Mouse (Mus musculus): ENCODE measurements around the gene Tshz2. TPM values are rescaled to one million over a fixed set of nuclear protein-coding genes. Genes with fewer than 3 reads are reported as not detected.

Tshz2 gene
- polyA plus RNA-seq, 1 experiment from 2014 or later, result 22.8 TPM

- H3K36me3 ChIP-seq (ENCODE audit: control insufficient read depth, insufficient read depth, low read length), result no peaks in the 10 kb centered on the region
- WGBS, result 76% methylated on average over 7 of the region's 7 CpGs
- peaks cover 7% of the 10 kb centered on the region; the same call in 1 of the 2 replicates for H3K4me1 ChIP-seq (ENCODE audit: control insufficient read depth, insufficient read depth, low read length)
- H3K4me2 ChIP-seq (ENCODE audit: low read length), result no peak overlapping the region
- no peaks in the 10 kb centered on the region for H3K27me3 ChIP-seq (ENCODE audit: control insufficient read depth, insufficient read depth, low read depth, low read length)
- no peak overlapping the region for H3K4me3 ChIP-seq (ENCODE audit: low read depth, low read length)
- H3K9ac ChIP-seq (ENCODE audit: low read depth, low read length), result no peak overlapping the region
- no peak overlapping the region for H3K27ac ChIP-seq (ENCODE audit: low read length)
- no peaks in the 10 kb centered on the region for H3K9me3 ChIP-seq (replicated peaks; ENCODE audit: control insufficient read depth, low read length, poor library complexity, severe bottlenecking)
- ATAC-seq, result no peak
These were observed 385.1 kb downstream of the Tshz2 start for GRCm38 (mm10) chr2:170017926-170018325.

GRCm38 (mm10) chr2:170022953-170023352 lies 390.1 kb downstream of the Tshz2 start:
- Histone ChIP-seq H3K4me1 (ENCODE audit: control insufficient read depth, insufficient read depth, low read length) (peaks cover 7% of the 10 kb centered on the region; the same call in 1 of the 2 replicates), H3K27ac (ENCODE audit: low read length) (no peak overlapping the region), H3K4me3 (ENCODE audit: low read depth, low read length) (no peak overlapping the region), H3K9ac (ENCODE audit: low read depth, low read length) (no peak overlapping the region), H3K4me2 (ENCODE audit: low read length) (no peak overlapping the region), H3K9me3 (replicated peaks; ENCODE audit: control insufficient read depth, low read length, poor library complexity, severe bottlenecking) (no peaks in the 10 kb centered on the region), H3K27me3 (ENCODE audit: control insufficient read depth, insufficient read depth, low read depth, low read length) (no peaks in the 10 kb centered on the region), H3K36me3 (ENCODE audit: control insufficient read depth, insufficient read depth, low read length) (no peaks in the 10 kb centered on the region)
- WGBS, result 72% methylated on average over 5 of the region's 5 CpGs
- peak; percentile 36; the same call in 1 of the 2 replicates for ATAC-seq

- Histone ChIP-seq H3K27me3 (ENCODE audit: control insufficient read depth, insufficient read depth, low read depth, low read length) (no peaks in the 10 kb centered on the region), H3K4me1 (ENCODE audit: control insufficient read depth, insufficient read depth, low read length) (peaks cover 11% of the 10 kb centered on the region), H3K27ac (ENCODE audit: low read length) (peak overlapping the region; percentile 26; the same call in 1 of the 2 replicates), H3K9me3 (replicated peaks; ENCODE audit: control insufficient read depth, low read length, poor library complexity, severe bottlenecking) (no peaks in the 10 kb centered on the region), H3K9ac (ENCODE audit: low read depth, low read length) (no peak overlapping the region), H3K36me3 (ENCODE audit: control insufficient read depth, insufficient read depth, low read length) (no peaks in the 10 kb centered on the region), H3K4me2 (ENCODE audit: low read length) (no peak overlapping the region), H3K4me3 (ENCODE audit: low read depth, low read length) (no peak overlapping the region)
- 0 out of 2 replicates have a peak, but pooled peaks have one; percentile 44 for ATAC-seq
- 36% methylated on average over 9 of the region's 9 CpGs for WGBS
These were observed 390.9 kb downstream of the Tshz2 start for GRCm38 (mm10) chr2:170023741-170024140.

GRCm38 (mm10) chr2:170024939-170025338 lies 392.1 kb downstream of the Tshz2 start:
- Histone ChIP-seq H3K4me3 (ENCODE audit: low read depth, low read length) (no peak overlapping the region), H3K4me1 (ENCODE audit: control insufficient read depth, insufficient read depth, low read length) (peaks cover 12% of the 10 kb centered on the region), H3K9ac (ENCODE audit: low read depth, low read length) (no peak overlapping the region), H3K9me3 (replicated peaks; ENCODE audit: control insufficient read depth, low read length, poor library complexity, severe bottlenecking) (no peaks in the 10 kb centered on the region), H3K27me3 (ENCODE audit: control insufficient read depth, insufficient read depth, low read depth, low read length) (no peaks in the 10 kb centered on the region), H3K4me2 (ENCODE audit: low read length) (no peak overlapping the region), H3K36me3 (ENCODE audit: control insufficient read depth, insufficient read depth, low read length) (no peaks in the 10 kb centered on the region), H3K27ac (ENCODE audit: low read length) (no peak overlapping the region)
- 90% methylated on average over 8 of the region's 8 CpGs for WGBS
- ATAC-seq, result no peak

GRCm38 (mm10) chr2:170025896-170026295 lies 393.1 kb downstream of the Tshz2 start:
- Histone ChIP-seq H3K9me3 (replicated peaks; ENCODE audit: control insufficient read depth, low read length, poor library complexity, severe bottlenecking) (no peaks in the 10 kb centered on the region), H3K4me2 (ENCODE audit: low read length) (no peak overlapping the region), H3K27me3 (ENCODE audit: control insufficient read depth, insufficient read depth, low read depth, low read length) (no peaks in the 10 kb centered on the region), H3K27ac (ENCODE audit: low read length) (no peak overlapping the region), H3K4me1 (ENCODE audit: control insufficient read depth, insufficient read depth, low read length) (peaks cover 12% of the 10 kb centered on the region), H3K36me3 (ENCODE audit: control insufficient read depth, insufficient read depth, low read length) (no peaks in the 10 kb centered on the region), H3K9ac (ENCODE audit: low read depth, low read length) (no peak overlapping the region), H3K4me3 (ENCODE audit: low read depth, low read length) (no peak overlapping the region)
- WGBS, result 92% methylated on average over 6 of the region's 6 CpGs
- no peak for ATAC-seq

GRCm38 (mm10) chr2:170027837-170028236 lies 395.0 kb downstream of the Tshz2 start:
- H3K27me3 ChIP-seq (ENCODE audit: control insufficient read depth, insufficient read depth, low read depth, low read length), result no peaks in the 10 kb centered on the region
- H3K9ac ChIP-seq (ENCODE audit: low read depth, low read length), result no peak overlapping the region
- H3K36me3 ChIP-seq (ENCODE audit: control insufficient read depth, insufficient read depth, low read length), result no peaks in the 10 kb centered on the region

GRCm38 (mm10) chr2:170028488-170029303 lies 395.9 kb downstream of the Tshz2 start:
- no peak overlapping the region for H3K9ac ChIP-seq (ENCODE audit: low read depth, low read length)
- 55% methylated on average over 24 of the region's 24 CpGs for WGBS
- no peak for ATAC-seq
- H3K27ac ChIP-seq (ENCODE audit: low read length), result no peak overlapping the region
- H3K36me3 ChIP-seq (ENCODE audit: control insufficient read depth, insufficient read depth, low read length), result no peaks in the 10 kb centered on the region
- H3K27me3 ChIP-seq (ENCODE audit: control insufficient read depth, insufficient read depth, low read depth, low read length), result no peaks in the 10 kb centered on the region
- peak overlapping the region; percentile 28 for H3K4me2 ChIP-seq (ENCODE audit: low read length)
- H3K4me3 ChIP-seq (ENCODE audit: low read depth, low read length), result no peak overlapping the region
- peaks cover 7% of the 10 kb centered on the region for H3K4me1 ChIP-seq (ENCODE audit: control insufficient read depth, insufficient read depth, low read length)
- no peaks in the 10 kb centered on the region for H3K9me3 ChIP-seq (replicated peaks; ENCODE audit: control insufficient read depth, low read length, poor library complexity, severe bottlenecking)

More at GRCm38 (mm10) chr2:170027837-170028236, 395.0 kb downstream of the Tshz2 start:
- Histone ChIP-seq H3K9me3 (replicated peaks; ENCODE audit: control insufficient read depth, low read length, poor library complexity, severe bottlenecking) (no peaks in the 10 kb centered on the region), H3K27ac (ENCODE audit: low read length) (no peak overlapping the region), H3K4me3 (ENCODE audit: low read depth, low read length) (no peak overlapping the region), H3K4me2 (ENCODE audit: low read length) (no peak overlapping the region), H3K4me1 (ENCODE audit: control insufficient read depth, insufficient read depth, low read length) (peaks cover 11% of the 10 kb centered on the region)
- WGBS, result 93% methylated on average over 7 of the region's 7 CpGs
- ATAC-seq, result no peak

- ATAC-seq, result no peak
- WGBS, result 90% methylated on average over 10 of the region's 10 CpGs
- peaks cover 5% of the 10 kb centered on the region; the same call in 1 of the 2 replicates for H3K4me1 ChIP-seq (ENCODE audit: control insufficient read depth, insufficient read depth, low read length)
- H3K27me3 ChIP-seq (ENCODE audit: control insufficient read depth, insufficient read depth, low read depth, low read length), result no peaks in the 10 kb centered on the region
- no peak overlapping the region for H3K4me2 ChIP-seq (ENCODE audit: low read length)
- no peak overlapping the region for H3K4me3 ChIP-seq (ENCODE audit: low read depth, low read length)
- H3K36me3 ChIP-seq (ENCODE audit: control insufficient read depth, insufficient read depth, low read length), result no peaks in the 10 kb centered on the region
- no peak overlapping the region for H3K27ac ChIP-seq (ENCODE audit: low read length)
- H3K9ac ChIP-seq (ENCODE audit: low read depth, low read length), result no peak overlapping the region
- H3K9me3 ChIP-seq (replicated peaks; ENCODE audit: control insufficient read depth, low read length, poor library complexity, severe bottlenecking), result no peaks in the 10 kb centered on the region
These were observed 396.6 kb downstream of the Tshz2 start for GRCm38 (mm10) chr2:170029304-170029856.

- Histone ChIP-seq H3K4me2 (ENCODE audit: low read length) (no peak overlapping the region), H3K9me3 (replicated peaks; ENCODE audit: control insufficient read depth, low read length, poor library complexity, severe bottlenecking) (no peaks in the 10 kb centered on the region), H3K4me3 (ENCODE audit: low read depth, low read length) (no peak overlapping the region), H3K9ac (ENCODE audit: low read depth, low read length) (no peak overlapping the region), H3K27me3 (ENCODE audit: control insufficient read depth, insufficient read depth, low read depth, low read length) (no peaks in the 10 kb centered on the region), H3K27ac (ENCODE audit: low read length) (no peak overlapping the region), H3K4me1 (ENCODE audit: control insufficient read depth, insufficient read depth, low read length) (peaks cover 8% of the 10 kb centered on the region), H3K36me3 (ENCODE audit: control insufficient read depth, insufficient read depth, low read length) (no peaks in the 10 kb centered on the region)
- 94% methylated on average over 12 of the region's 12 CpGs for WGBS
- no peak for ATAC-seq
These were observed 398.4 kb downstream of the Tshz2 start for GRCm38 (mm10) chr2:170031226-170031625.
